Mouse (Mus musculus) lung, postnatal 36 days (tissue): ENCODE data around the gene Tmem135.

ENCODE experiments used
- DNase-seq: peaks from one replicate; pipeline ENCODE4 v3.0.0; 2022; ENCODE audit warnings: mixed read lengths

Gene Tmem135

GRCm38 (mm10) chr7:89174430-89174829, 229.6 kb downstream of the Tmem135 start:
- no peak for DNase-seq

DNA sequence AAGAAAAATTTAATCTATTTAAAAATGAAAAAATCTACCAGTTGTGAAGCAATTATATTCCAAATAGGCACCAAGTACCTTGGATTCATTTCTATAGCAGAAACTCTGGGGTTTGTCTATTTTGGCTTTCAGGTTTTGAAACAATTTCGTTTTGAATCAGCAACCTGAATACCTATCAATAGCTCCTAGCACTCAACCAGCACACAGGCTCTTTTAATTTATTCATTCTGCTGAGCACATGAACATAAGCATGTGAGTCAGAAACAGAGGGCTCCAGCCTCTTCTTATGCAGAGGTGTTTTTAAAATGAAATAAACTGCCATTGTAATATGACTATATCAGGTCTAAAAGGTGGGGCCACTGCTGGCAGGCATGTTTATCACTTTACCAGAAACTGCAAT, 231.0 kb downstream of the Tmem135 start:
- DNase-seq, result no peak

- DNase-seq, result no peak
Measured at GRCm38 (mm10) chr7:89171790-89172467, 232.1 kb downstream of the Tmem135 start.

DNA sequence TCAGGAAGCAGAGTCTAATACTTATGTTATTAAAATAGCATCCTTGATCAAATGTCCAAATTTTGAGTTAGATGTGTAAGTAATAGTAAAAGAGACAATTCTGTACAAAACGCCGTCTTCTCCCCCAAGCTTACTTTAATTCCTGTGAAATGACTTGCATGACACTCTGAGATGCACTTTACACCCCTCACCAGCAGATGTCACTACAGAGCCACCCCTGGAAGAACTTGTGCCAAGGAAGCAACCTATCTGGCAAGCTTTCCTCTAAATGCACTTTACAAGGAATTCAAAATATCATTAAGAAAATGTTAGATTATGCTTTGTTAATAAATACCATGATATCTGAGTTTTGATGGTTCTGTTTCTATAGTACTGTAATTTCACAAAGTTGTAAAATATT, 235.4 kb downstream of the Tmem135 start:
- peak; percentile 89 for DNase-seq

GRCm38 (mm10) chr7:89165528-89165927, 238.5 kb downstream of the Tmem135 start:
- DNase-seq, result no peak

DNA sequence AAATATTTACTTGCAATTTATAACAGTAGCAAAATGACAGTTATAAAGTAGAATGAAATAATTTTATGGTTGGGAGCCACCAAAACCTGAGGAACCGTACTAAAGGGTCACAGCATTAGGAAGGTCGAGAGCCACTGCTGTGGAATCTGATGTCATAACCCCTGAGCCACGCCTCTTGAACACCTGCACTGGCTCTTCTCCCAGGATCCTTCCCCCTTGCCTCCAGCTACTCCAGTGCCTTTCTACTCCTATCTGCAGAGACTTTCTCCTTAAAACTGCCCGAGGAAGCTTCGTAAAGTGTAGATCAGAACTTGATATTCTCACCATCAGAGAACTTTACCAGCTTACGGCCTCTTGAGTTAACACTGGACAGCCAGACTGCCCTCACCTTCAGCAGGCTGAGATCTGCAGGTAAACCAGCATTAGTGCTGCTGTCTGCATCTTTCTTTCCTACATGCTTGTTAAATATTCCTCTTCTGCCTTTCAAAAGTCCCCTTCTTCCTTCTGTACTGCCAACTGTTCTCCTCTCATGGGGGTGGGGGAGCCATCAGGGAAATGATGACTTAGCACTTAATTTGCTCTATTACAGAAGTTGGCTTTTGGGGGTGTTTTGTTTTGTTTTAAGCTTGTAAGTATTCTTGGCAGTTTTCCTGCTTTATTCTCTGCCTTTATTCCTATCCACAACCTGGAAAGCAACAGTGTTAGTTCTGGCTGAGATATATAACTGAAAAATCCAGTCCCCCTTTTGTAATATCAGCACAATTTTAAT, 242.2 kb downstream of the Tmem135 start:
- no peak for DNase-seq

DNA sequence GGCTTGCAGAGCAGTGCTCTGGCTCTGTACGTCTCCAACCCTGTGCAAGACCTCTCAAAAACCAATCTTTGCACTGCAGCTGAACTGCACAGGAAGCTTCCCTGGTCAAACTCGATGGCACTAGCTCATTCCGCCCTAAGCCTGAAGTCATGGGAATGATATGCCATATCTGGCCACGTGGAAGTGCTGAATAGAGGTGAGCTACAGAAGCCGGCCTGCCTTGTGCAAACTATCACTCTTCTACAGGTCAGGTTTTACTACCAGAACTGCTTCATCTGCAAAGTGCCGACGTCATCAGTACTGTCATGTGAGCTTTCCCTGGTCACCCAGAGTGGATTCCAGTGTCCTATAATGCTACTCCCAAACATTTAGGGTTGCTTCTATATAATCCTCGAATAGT, 246.7 kb downstream of the Tmem135 start:
- no peak for DNase-seq

DNA sequence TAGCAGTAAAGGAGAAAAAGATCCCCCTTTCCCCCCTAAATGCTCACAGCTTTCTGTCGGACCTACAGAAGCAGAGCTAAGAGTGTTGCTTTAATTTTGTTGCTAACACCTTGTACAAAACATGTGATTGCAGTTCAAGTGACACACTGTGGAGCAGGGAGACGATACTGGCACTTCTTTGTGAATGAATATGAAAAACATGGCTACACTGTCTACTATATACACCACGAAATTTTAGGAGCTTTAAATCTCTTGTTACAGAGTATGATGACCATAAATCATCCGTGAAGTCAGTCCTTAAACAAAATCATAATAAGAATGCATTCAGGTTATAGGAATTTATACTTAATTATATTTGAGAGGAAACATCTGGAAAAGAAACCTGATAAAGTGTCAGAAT, 247.4 kb downstream of the Tmem135 start:
- DNase-seq, result no peak

DNA sequence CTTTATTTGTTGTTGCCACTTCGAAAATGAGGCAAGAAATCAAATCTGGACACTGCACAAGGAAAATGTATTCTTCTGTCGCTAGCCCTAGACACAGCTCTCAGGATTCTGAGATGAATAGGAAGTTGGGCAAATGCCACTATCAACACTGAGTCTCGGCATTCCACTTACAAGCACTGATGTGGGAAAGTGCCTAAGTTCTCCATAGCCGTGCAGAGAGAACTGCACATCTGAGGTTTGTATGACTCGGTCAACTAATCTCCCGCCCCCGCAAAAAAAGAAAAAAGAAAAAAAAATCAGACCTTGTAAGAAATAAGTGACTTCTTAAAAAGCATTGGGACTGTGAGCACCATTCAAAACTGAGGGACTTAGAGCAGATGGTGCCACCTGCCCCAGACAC, 248.3 kb downstream of the Tmem135 start:
- peak; percentile 24 for DNase-seq

- DNase-seq, result no peak
Measured at GRCm38 (mm10) chr7:89155223-89155622, 248.8 kb downstream of the Tmem135 start.

DNA sequence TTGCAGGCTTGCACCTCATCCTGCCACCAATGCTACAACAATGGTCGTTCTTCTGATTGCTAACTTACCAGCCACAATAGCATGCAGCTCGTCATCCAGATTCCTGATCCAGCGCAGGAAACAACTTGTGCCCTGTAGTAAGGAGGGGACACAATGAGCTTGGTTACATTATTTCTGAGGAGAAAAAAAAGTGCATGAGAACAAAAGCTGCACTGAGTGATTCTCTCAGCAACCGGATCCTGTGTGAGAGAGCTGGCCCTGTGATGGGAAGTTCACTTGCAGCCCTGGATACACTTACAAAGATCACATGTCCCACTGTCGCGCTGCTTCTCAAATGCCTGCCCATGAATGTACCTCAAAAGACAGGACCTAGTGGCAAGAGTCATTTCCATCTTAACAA, 252.7 kb downstream of the Tmem135 start:
- DNase-seq, result no peak

DNA sequence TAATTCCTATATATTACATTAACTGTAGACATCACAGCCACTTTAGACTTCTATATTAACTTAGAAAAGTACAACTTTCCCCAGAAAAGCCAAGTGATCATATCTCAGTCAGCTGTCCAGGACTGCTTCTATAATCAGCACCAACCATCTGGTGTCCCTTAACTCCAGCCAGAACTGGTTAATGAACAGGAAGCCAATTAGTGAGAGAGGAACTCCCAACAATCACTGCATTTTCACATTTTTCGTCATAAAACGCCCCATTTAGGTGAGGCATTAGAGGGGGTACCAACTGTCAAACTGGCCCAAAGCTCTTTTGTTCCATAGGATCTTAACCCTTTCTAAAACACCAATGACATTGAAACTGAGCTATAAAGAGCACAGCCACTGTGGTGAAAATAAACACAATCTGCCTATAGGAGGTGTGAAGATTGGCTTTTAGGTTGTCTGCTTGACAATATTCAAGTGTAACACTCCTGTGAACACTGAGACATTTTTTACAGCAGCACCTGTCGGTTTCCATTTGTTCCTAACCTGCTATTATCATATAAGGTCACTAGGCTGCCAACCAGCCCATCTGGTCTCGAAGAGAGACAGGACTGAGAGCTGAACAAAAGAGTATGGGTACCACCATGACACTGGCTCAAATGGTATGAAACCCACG, 263.3 kb downstream of the Tmem135 start:
- no peak for DNase-seq

GRCm38 (mm10) chr7:89134884-89135511, 269.0 kb downstream of the Tmem135 start:
- no peak for DNase-seq

GRCm38 (mm10) chr7:89126063-89126882, 277.7 kb downstream of the Tmem135 start:
- peak; percentile 79 for DNase-seq

DNA sequence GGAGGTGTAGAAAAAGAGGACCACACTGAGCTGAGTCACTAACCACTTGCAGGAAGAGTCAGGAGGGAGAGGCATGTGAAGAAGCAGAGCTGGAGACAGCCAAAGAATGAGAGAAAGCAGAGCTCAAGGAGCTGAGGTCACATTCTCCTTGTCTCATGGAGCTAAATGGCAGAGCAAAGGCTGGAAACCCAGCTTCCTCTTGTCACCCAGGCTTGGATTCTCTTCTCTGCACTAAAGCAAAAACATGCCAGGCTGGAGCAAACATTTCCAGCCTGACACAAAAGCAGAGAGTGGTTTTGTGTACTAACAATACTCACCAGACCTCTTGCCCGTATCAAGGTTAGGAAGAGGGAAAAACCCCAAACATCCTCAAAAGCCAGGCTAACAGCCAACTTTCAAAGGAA, 287.8 kb downstream of the Tmem135 start:
- DNase-seq, result peak; percentile 75

DNA sequence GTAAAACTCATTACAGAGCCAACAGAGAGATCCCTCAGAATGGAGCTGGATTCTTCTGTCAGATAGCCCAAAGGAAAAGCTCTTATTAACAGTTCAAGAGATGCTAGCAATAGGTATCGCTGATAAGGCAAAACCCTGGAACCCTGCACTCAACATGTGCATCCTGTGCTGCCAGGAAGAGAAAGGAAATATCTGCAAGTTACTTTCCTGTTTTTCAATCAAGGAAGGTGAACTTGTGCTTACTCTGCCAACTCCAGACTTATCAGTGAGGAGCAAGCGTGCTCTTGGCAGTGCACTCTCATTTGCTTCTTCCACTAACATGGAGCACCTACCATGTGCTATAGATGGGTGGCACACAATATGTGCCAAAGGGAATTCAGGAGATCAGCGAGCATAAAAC, 288.4 kb downstream of the Tmem135 start:
- peak; percentile 85 for DNase-seq

- no peak for DNase-seq
Measured at GRCm38 (mm10) chr7:89106421-89106820, 297.6 kb downstream of the Tmem135 start.

DNA sequence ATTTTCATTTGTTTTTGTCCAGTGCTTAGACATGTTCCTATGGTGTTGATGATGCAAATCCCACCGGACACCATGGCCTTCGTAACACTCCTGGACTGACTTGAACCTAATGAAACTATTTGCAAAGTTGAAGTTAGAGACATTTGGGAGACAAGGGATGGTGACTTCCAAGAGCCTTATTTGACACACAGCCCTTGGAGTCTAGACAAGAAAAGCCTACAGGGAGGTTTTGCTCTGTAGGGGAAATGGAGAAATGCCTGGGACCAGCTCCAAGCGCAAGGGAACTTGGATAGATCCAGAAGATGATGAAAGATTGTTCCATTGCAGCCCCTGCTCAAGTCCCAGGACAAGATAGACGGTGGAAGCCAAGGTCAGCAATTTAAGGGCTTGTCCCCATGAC, 304.3 kb downstream of the Tmem135 start:
- DNase-seq, result peak; percentile 10
